Mouse (Mus musculus): Measurements from ENCODE around the gene Tcfl5.

Tcfl5 gene

DNA sequence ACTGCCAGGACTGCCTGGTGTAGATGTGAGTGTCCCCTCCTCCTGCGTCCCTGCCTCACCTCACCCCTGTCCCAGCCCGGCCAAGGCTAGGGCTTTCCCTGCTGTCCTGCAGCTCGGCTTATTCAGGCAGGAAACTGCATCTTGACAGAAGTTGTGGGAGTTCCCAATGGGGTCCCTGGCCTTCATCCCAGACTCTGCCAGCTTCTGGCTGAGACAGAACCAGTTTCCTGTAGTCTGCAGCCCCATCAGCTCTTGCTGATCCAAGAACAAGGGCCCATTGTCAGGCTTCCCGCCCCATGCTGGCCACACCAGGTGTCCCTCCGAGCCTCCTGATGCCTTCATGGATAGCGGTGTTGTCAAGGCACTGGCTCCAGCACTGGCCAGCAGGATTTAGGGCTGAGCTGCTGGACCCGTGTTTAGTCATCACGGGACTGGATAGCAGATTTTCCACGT is 41.9 kb downstream of the Tcfl5 start:
- in situ Hi-C loops (cut with MboI; ENCODE audit: unreplicated experiment in 2 of 2) = no loop called here

DNA sequence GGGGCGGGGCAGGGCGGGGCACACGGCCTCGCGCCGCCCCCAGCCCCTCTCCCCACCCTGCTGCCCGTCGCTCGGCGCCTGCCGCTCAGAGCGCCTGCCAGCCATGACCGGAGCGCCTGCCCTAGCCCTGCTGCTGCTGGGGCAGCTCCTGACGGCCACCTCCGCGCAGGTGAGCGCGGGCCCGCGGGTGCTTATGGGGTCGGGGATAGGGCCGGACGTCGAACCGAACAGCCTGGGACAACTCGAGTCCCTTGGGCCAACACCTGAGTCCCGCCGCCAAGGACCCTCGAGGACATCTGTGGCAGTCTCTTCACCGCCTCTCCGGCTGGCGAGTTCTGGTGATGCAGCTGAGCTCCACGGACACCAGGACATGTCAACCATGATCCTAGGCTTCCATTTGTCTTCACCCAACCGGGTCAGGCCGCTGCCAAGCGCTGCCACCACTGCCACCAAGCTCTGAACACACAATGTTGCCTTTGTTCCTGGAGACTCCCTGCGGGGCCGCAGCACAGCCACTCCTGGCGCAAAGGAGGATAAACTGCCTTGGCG is 44.3 kb downstream of the Tcfl5 start:
- in situ Hi-C loops (cut with MboI; ENCODE audit: unreplicated experiment in 2 of 2) = loop anchor here in 1 of 2 experiments (25.0 kb wide), 2 partner anchors 561 to 686 kb away; partner anchors contain the start of genes Psma7 and Ss18l1

DNA sequence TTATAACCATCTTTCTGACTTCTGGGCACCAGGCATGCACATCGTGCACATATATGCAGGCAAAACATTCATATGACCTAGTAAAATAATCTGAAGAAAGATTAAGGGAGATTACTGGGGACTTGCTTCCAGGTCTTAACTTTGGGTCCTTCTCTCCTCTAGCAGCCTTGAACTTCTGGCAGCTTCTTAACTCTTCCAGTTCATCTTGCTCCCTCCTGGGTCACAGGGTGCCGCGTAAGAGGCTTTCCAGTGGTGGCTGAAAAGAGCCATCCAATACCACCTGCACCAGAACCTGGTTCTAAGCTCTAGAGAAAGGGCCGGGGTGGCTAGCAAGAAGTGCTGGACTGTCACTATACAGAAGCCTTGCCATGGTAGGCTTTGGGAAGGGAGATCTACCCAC is 45.0 kb downstream of the Tcfl5 start, which contains the start of gene Col9a3:
TSS of gene Col9a3 (plus strand) at position 301 of the 400 bp plus-strand sequence.
- in situ Hi-C loops (cut with MboI; ENCODE audit: unreplicated experiment in 2 of 2) = loop anchor here in 1 of 2 experiments (25.0 kb wide), 2 partner anchors 560 to 685 kb away; partner anchors contain the start of genes Psma7 and Ss18l1

DNA sequence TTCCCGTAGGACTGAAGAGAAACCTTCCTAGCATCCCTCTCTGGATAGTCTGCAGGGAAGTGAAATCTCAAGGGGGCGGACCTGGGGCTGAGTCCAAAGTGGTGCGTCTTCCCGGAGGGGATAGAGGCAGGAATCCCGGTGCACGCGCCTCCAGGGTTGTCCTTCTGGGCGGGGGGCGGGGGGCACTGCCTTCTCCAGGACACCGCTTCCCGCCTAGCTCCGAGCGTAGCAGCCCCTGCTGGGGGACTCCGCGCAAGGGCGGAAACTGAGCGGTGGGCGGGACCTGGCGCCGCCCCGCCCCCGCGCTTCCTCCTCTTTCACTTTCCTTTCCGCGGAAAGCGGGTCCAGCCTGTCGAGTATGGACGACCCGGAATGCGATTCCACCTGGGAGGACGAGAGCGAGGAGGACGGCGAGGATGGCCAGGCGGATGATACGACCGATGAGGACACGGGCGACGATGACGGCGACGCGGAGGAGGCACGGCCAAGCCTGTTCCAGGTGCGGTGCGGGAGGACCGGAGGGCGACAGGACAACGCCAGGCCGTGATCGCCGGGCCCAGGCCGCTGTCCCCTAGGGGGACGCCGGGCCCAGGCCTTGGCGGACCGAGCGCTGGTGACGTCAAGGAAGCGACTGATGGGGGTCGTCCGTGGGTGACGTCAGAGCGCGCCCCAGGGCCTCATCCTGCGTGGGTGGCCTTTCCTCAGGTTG is 53.2 kb downstream of the Tcfl5 start, which contains the start of gene Ogfr:
TSS of gene Ogfr (plus strand) at position 123 of the 709 bp plus-strand sequence.
- in situ Hi-C loops (cut with MboI; ENCODE audit: unreplicated experiment in 2 of 2) = loop anchor here in 1 of 2 experiments (25.0 kb wide), 2 partner anchors 552 to 677 kb away; partner anchors contain the start of genes Psma7 and Ss18l1

DNA sequence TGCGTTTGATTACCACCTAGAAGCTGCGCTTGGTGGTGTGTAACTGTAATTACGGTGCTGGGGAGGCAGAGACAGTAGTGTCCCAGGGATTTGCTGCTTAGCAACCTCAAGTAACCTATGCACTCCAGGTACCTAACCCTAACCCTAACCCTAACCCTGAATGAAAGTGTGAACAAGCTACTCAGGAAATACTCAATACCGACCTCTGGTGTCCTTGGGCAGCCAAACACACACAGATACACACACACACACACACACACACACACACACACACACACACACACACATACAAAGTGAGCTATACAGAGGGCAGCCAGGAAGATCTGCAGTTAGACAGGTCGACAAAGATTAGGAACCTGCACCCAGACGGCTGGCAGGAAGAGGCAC is 53.8 kb downstream of the Tcfl5 start:
- in situ Hi-C loops (cut with MboI; ENCODE audit: unreplicated experiment in 2 of 2) = loop anchor here in 1 of 2 experiments (25.0 kb wide), 2 partner anchors 551 to 676 kb away; partner anchors contain the start of genes Psma7 and Ss18l1

DNA sequence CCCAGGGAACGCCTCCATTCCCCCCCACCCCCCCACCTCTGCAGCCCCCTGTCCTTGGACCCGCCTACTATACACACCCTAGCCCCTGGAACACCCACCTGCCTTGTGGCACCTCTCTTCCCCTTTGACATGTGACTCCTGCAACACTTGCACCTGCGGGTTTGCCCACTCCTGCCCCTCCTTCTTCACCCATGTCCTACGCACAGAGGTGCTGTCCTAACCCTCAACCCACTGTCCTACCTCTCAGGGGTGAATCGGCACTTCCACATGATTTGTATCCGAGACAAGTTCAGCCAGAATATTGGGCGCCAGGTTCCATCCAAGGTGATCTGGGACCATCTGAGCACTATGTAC is 59.4 kb downstream of the Tcfl5 start:
- in situ Hi-C loops (cut with MboI; ENCODE audit: unreplicated experiment in 2 of 2) = loop anchor here (5.0 to 25.0 kb wide), 4 partner anchors 94 to 671 kb away; partner anchors contain the start of genes Psma7 (in 1 of the 2) and Ss18l1 (in 1 of the 2)

DNA sequence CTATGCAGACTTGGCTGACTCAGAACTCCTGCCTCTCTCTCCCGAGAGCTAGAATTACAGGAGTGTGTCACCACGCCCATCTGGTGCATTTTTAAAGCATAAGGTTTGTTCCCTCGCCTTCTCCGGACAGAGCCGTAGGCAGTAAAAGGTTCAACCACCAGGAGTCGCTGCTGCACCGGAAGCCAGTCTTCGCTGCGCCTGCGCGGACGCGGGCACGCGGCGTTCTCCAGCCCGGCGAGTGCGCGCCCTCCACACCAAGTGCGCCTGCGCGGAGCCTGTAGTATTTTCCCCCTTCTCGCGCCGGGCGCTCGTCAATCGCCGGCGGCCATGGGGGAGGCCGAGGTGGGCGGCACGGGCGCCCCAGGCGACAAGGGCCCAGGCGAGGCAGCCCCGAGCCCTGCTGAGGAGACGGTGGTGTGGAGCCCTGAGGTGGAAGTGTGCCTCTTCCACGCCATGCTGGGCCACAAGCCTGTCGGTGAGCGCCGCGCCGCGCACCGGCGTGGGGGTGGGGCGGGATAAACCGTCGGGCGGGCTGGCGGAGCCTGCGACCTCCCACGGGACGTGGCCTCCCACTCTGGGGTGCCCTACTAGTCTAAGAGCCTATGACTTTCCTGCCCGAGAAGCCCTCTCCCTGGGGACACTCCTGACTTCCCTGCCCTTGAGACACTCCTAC is 59.9 kb downstream of the Tcfl5 start:
- in situ Hi-C loops (cut with MboI; ENCODE audit: unreplicated experiment in 2 of 2) = loop anchor here (5.0 to 25.0 kb wide), 4 partner anchors 95 to 670 kb away; partner anchors contain the start of genes Psma7 (in 1 of the 2) and Ss18l1 (in 1 of the 2)

DNA sequence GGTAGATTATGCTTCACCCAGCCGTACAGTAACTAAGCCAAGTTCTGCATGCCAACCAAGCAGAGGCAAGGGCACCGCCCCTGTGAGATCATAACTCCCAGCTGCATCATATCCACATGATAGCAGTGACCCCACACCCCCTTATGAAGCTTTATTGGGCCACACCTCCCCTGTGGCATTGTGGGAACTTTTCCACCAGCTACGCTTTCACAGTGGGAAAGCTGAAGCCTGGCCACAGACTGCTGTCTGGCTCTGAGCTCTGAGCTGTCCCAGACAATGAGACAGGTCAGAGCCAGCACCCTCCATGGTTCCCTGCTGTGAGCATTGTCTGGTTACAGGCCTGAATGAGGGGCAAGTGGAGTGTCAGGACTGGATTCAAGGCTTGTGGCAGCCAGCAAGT is 61.5 kb downstream of the Tcfl5 start, which contains the start of gene Mrgbp:
TSS of gene Mrgbp (plus strand) at position 303 of the 400 bp plus-strand sequence.
- in situ Hi-C loops (cut with MboI; ENCODE audit: unreplicated experiment in 2 of 2) = loop anchor here (5.0 to 25.0 kb wide), 4 partner anchors 96 to 669 kb away; partner anchors contain the start of genes Psma7 (in 1 of the 2) and Ss18l1 (in 1 of the 2)

DNA sequence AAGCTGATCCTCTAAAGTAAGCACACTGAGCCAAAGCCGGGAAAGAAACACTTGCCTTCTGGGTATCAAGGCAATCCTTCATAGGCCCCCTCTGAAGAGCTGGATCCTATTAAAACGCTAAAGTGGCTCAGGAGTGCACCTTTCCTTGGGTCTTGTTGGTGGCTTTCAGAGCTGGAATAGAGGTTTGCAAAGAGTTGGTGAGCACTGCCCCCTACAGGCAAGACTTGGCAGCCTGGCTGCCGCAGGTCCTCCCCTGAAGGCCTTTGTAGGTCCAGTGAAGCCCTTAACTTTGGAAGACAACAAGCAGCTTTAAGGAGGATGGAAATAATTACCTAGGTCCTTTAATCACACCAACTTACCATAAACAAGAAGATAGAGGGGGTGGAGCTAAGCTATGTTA is 63.8 kb downstream of the Tcfl5 start:
- in situ Hi-C loops (cut with MboI; ENCODE audit: unreplicated experiment in 2 of 2) = loop anchor here (5.0 to 25.0 kb wide), 6 partner anchors 106 to 666 kb away; partner anchors contain the start of genes Cables2 (in 1 of the 2), Psma7 (in 1 of the 2) and Ss18l1 (in 1 of the 2)

DNA sequence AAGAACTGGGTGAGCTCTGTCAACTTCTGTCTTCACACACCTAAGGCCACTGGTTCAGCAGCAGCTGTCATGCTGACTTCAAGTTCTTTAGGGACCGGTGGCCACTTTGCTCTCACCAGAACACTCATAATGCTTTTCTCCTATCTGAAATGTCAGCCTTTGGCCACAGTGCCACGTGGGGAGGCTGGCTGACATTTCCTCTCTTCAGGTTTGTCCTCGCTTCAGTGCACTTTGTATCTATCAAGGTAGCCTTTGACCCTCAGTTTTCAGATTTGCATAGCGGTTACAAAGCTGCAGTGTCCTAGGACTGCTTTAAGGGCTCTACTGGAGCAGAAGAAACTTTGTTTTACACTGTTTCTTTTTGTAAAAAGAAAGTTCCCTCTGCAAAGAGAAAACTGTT is 66.0 kb downstream of the Tcfl5 start:
- in situ Hi-C loops (cut with MboI; ENCODE audit: unreplicated experiment in 2 of 2) = loop anchor here (5.0 to 25.0 kb wide), 6 partner anchors 104 to 664 kb away; partner anchors contain the start of genes Cables2 (in 1 of the 2), Psma7 (in 1 of the 2) and Ss18l1 (in 1 of the 2)
